Mouse (Mus musculus) spleen, adult 2 months (tissue): ENCODE measurements around the gene Tomm70a.

Experiments
- CTCF ChIP-seq: fragments of 200-500 bp; IDR thresholded peaks from 2 replicates; pipeline ENCODE4 v1.5.1; 2011; ENCODE audit warnings: mild to moderate bottlenecking, inconsistent platforms; ENCODE audit not compliant: insufficient read depth, insufficient read length, insufficient replicate concordance; ENCODE audit errors: extremely low read depth
- POLR2A ChIP-seq: fragments of 200-500 bp; IDR thresholded peaks from 2 replicates; pipeline ENCODE4 v1.6.1; 2011; ENCODE audit warnings: low read depth, low read length, inconsistent platforms

DNA sequence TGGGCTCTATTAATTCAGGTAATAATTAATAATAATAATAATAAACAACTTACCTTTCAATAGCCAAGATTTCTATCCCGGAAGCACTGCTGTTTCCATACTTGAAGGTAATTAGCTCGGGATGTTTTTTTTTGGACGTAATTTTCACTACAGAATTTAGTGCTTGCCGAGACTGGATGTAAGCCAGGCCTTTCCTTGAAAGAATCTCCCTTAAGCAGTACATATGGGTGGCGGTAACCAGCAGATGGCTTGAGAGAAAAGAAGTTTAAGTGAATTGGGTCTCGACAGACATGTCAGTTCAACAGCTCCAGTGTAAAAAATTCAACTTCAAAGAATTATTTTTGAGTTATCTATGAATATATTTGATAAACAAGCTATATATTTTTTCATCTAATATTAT is 50.1 kb downstream of the Tomm70a start:
- TF ChIP-seq CTCF, result no peak
- no peak for TF ChIP-seq POLR2A
